Mouse (Mus musculus): ENCODE measurements around the gene Arl8a.

DNA sequence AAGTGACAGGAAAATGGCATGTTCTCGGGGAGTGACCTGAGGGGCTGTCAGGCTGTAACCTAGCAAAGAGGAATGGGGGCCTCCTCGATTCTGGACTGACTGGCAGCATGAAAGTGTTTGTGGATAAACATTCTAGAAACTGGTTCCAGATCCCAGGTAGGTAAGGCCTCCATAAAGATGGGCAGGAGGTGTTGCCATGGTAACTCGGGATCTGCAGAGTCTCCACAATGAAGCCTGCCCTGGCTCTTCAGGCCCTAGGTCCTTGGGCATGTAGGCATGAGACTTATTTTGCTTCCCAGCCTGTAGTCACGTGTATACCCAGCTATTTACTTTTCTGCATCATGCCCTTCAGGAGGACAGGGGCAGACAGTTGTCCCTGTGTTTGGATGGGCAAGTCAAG is 34.7 kb downstream of the Arl8a start:
- no peak for TF ChIP-seq CTCF (IDR thresholded peaks at IDR 0.05; ENCODE audit: insufficient read depth, low read length)
- no peak for TF ChIP-seq POLR2A (IDR thresholded peaks at IDR 0.05; ENCODE audit: borderline replicate concordance, extremely low read depth, low read depth, low read length)

Data from lung, adult 2 months (tissue).